Mouse (Mus musculus) frontal cortex, postnatal 36 days (tissue): Measurements from ENCODE around the gene Gm13090.
A peak's percentile ranks its signal among the peaks of the same experiment; 100 is the strongest.

Source experiments
- DNase-seq, 2 experiments: peaks; one replicate each; pipeline ENCODE4 v3.0.0; 2022; ENCODE audit warnings: low spot score in 2 of 2

The Gm13090 gene

GRCm38 (mm10) chr4:151089270-151089669, at the start of gene Gm13090:
Gene Gm13090, plus strand, starts transcription at chr4:151089570.
- DNase-seq: no peak

- DNase-seq: peak; percentile 34 to 66
Observed at GRCm38 (mm10) chr4:151041506-151041905, 47.9 kb upstream of the Gm13090 start.

- DNase-seq: peak in 1 of 2 experiments; percentile 18
Observed at GRCm38 (mm10) chr4:151043281-151043680, 46.1 kb upstream of the Gm13090 start.

- peak; percentile 97 to 98 for DNase-seq
Observed at GRCm38 (mm10) chr4:151044037-151044943, 45.1 kb upstream of the Gm13090 start, which contains the start of gene Per3. Gene Per3, minus strand, starts transcription at chr4:151044665.

DNA sequence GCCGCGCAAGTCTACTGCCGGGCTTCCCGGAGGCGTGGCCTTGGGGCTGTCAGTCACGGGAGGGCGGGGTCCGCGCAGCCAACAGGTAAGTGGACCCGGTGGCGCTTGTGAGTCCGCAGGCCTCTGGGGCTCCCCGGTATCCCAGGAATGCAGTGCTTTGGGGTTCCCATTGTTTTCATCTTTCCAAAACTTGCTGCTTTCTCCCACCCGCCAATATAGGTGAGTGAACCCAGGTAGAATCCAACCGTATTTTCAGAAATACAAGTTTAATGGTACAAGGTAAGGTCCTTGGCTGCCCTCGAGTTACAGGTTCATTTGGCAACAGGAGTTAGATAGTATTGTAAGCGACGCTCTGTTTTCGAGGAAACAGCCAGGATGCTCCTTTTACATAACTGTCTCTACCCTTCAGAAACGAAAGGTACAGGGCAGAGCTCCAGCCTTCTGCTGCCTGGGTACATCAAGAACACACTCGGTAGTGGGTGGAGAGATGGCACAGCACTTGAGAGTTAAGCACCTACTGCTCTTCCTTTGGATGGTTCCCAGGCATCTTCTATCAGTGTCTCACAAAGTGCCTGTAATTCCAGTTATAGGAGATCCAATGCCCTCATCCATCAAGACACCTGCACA, 44.3 kb upstream of the Gm13090 start:
- peak; percentile 40 to 58 for DNase-seq

GRCm38 (mm10) chr4:151046524-151046923, 42.8 kb upstream of the Gm13090 start:
- no peak for DNase-seq

GRCm38 (mm10) chr4:151051162-151051561, 38.2 kb upstream of the Gm13090 start:
- DNase-seq: no peak

DNA sequence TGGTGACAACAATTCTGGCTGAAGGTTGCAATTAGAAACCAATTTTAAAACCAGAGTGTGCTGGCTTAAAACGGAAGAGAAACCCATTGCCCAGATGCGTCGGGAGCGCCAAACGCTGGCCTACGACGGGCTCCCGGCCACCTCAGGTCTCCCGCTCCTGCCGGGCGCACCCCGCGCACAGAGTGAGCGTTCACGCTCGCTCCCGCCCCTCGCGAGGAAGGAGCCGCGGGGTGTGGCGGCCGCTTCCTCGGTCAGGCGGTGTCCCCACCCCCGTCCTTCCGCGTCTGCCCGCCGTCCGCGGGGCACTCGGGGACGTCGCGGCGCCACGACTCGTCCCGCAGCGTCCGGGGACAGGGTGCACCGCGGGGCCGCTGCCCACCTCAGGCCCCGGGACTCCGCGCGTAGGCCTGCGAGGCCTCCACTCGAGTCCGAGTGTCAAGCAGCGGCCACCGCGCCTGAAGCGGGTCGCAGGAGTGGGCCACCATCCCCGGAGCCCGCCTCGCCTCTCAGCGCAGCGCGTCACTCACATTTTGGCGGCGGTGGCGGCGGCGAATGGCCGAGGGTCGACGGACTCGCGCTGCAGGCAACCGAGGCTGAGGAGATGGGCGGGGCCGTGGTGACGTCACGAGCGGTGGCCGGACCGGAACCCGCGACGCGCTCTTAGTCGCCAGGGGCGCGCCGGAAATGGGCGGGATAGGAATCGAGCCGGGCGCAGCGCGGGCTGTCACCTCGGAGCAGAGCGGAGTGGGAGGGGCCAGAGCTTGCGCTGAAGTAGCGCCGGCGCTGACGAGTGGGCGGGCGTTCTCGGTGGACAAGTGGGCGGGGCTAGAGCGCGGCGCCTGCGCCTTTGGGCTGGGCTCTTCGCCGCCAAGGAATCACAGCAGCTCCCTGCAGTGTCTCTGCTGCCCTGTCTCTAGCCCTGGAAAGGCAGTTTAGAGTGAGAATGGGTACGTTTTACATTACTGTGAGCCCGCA, 31.7 kb upstream of the Gm13090 start, which contains the start of gene Vamp3:
Gene Vamp3 (minus strand): TSS at position 617 of the 975 bp plus-strand sequence.
- peak; percentile 98 to 99 for DNase-seq

- no peak for DNase-seq
Observed at GRCm38 (mm10) chr4:151058634-151059033, 30.7 kb upstream of the Gm13090 start.

DNA sequence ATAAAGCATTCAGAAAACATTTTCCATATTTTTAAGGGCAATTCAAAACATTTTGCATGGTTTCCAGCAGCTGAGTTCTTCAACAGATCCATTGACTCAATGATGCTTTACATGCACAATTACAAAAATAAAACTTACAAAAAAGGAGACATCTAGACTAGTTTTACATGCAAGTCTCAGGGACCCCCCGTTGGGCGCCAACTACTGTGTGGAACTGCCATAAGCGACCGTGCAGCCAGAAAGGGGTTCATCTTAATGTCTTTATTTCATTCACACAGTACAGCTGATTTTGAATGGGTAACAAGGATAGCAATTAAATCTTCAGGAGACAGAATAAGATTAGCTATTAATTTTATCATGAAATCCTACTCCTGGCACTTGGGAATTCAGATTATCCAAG, 29.8 kb upstream of the Gm13090 start:
- DNase-seq: no peak

DNA sequence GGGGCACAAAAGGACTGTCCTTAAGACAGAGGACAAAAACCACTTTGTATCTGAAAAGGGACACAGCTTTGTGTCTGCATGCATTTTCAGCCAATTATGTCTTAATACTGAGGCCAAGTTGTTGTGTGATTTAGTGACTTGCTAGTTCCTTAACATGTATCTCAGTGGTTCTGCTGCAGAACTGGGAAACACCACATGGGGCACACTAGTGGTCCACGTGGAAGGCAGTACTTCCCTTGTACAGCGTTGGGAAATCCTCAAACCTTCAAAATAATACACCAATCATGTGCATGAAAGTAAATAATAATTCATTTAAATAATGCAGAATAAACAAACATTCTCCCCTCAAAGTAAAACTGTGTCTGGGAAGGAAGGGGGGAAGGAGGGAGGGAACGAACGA, 20.6 kb upstream of the Gm13090 start:
- DNase-seq: no peak

DNA sequence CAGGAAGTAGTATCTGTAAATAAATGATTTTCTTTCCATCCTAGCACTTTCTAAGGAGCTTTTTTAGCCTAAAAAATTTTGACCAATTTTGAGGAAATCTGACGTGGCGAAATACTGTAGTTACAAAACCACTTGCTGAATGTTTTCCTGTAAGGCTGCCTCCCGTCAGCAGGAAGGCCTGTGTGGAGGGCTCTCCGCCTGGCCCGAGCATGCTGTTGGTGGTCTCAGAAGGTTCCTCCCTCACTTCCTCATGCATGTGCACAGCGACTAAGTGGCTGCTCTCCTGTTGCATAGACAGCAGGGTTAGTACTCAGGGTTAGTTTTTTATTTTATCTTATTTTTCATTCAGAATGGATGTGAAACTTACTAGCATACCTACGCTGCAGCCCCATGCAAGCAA, 18.4 kb upstream of the Gm13090 start:
- no peak for DNase-seq

GRCm38 (mm10) chr4:151073108-151073744, 16.1 kb upstream of the Gm13090 start:
- peak; percentile 78 to 88 for DNase-seq

DNA sequence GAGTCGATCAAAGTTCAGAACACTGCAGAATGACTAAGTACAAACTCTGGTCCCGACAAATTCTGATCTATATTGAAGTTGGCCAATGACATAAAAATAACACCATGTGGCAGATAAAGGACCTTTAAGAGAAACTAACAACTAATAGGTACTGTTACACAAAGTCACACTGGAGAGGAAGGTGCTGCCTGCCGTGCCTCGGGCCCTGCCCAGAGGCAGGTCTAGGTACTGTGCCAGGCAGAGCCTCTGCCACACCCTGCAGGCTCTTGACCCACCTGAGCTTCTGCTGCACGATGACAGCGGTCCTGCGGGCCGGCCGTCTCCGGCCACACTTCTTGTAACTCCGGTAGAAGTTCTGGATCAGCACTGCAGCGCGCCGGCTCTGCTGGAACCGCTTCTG, 14.6 kb upstream of the Gm13090 start:
- no peak for DNase-seq

- DNase-seq: no peak
Observed at GRCm38 (mm10) chr4:151081355-151081754, 8.0 kb upstream of the Gm13090 start.

DNA sequence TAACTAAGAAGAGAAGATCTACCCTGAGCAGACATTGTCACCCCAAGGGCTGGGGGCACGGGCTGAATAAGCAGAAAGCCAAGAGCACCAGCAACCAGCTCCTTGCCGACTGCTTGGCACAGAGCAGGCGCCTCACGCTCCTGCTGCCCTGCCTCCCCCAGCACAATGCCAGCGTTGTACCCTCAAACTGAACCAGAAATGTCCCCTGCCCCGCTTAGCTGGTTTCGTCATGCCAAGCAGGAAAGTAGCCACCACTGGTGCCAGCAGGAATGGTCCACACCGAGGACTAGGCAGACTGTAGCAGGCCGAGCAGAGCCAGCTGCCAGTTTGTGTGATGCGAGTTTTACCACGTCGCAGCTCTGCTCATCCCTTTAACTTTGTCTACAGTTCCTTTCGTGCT, 7.4 kb upstream of the Gm13090 start:
- no peak for DNase-seq

- no peak for DNase-seq
Observed at GRCm38 (mm10) chr4:151083027-151083426, 6.3 kb upstream of the Gm13090 start.

GRCm38 (mm10) chr4:151087358-151087757, 2.0 kb upstream of the Gm13090 start:
- no peak for DNase-seq

DNA sequence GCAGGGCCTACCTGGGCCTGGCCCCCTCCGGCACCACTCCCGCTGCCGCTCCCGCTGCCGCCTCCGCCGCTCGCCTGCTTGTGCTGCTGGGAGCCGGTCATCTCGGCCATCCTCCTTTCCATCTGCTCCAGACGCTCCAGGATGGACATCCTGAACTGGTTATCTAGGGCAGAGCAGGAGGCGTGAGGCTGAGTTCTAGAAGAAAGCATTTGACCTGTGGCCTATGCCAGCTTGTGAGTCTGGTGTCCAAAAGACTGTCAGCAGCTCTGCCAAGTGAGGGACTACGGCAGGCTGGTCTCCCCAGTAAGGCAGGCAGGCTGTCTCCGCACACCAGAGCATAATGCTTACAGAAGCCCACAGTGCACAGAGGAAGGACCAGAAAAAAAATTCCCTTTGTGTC, 551 bp upstream of the Gm13090 start:
- DNase-seq: peak in 1 of 2 experiments; percentile 30

DNA sequence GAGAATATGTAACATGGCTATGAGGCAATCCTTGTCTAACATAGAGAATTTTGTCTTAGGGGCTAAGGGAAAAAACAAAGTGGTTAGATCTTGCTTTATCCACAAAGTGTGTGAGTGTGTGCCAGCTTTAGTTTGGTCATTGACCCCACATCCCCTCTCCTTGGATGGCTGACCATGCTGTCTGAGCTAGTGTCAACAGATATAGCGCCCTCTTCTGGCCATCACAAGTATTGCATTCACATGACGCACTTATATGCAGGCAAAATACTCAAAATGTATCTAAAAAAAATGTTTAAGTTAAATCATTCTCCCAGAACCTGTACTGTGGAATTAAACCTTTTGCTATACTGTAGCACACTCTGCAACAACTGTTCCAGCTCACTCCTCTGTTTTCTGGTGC, 5.8 kb downstream of the Gm13090 start:
- DNase-seq: no peak
